Mouse (Mus musculus) small intestine, adult 2 months (tissue): ENCODE measurements around the gene Taar7b.

ENCODE experiments used
- CTCF ChIP-seq: fragments of 200-500 bp; IDR thresholded peaks from 2 replicates; pipeline ENCODE4 v1.5.1; 2012; ENCODE audit warnings: low read depth, mild to moderate bottlenecking, control low read depth, inconsistent platforms, low read length, moderate library complexity, mixed read lengths; ENCODE audit not compliant: insufficient replicate concordance, insufficient read length; ENCODE audit errors: extremely low read depth
- POLR2A ChIP-seq: fragments of 200-500 bp; IDR thresholded peaks from 2 replicates; pipeline ENCODE4 v1.6.1; 2012; ENCODE audit warnings: low read depth, mild to moderate bottlenecking, control low read depth, inconsistent platforms, low read length, moderate library complexity

DNA sequence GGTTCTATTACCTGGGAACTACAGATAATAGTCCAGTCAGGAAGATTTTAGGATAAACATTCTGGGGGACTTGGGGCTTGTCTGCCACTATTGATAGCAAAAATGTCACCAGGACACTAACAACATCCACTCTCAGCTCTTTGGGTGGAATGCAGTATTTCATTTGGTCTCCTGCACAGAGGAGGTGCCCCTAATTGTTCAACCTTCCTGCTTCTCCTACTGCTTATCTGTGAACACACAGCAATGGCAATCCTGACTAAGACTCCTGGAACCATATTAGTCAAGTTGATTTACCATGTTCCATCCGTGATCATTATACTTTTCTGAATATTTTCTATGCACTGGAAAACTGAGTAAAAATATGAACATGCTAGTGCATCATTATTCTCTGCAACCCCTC is 8.4 kb downstream of the Taar7b start:
- TF ChIP-seq CTCF (no peak), POLR2A (no peak)
